Mouse (Mus musculus) olfactory bulb, adult 2 months (tissue): ENCODE measurements at regions not wholly inside any gene's neighbourhood (a gene's known extent, or its start where the extent isn't known, plus 50 kb on each side); places are given as distances from the start of the nearest gene placed in this dataset.

Source experiments
- CTCF ChIP-seq: fragments of 200-500 bp; IDR thresholded peaks from 2 replicates; pipeline ENCODE4 v1.5.1; 2012; ENCODE audit warnings: low read depth, mild to moderate bottlenecking, low read length, moderate library complexity; ENCODE audit not compliant: insufficient read depth
- POLR2A ChIP-seq: fragments of 200-500 bp; IDR thresholded peaks from 2 replicates; pipeline ENCODE4 v1.6.1; 2012; ENCODE audit warnings: mild to moderate bottlenecking, low read depth, low read length, moderate library complexity; ENCODE audit not compliant: insufficient read depth

GRCm38 (mm10) chr9:113119721-113120120 is 588.3 kb downstream of the Pdcd6ip start:
- TF ChIP-seq POLR2A = no peak
- TF ChIP-seq CTCF = no peak
